Mouse (Mus musculus): ENCODE results near the gene Pde8a.

Pde8a gene

GRCm38 (mm10) chr7:81272908-81273307 is 59.5 kb downstream of the Pde8a start:
- DNase-seq (ENCODE audit: low read depth, low spot score), result no peak

- DNase-seq (ENCODE audit: low read depth, low spot score), result no peak
Observed at GRCm38 (mm10) chr7:81278966-81279365, 65.6 kb downstream of the Pde8a start.

- DNase-seq (ENCODE audit: low read depth, low spot score), result no peak
Observed at GRCm38 (mm10) chr7:81281240-81281639, 67.8 kb downstream of the Pde8a start.

- DNase-seq (ENCODE audit: low read depth, low spot score), result no peak
Observed at GRCm38 (mm10) chr7:81286456-81286855, 73.1 kb downstream of the Pde8a start.

GRCm38 (mm10) chr7:81286946-81287345 is 73.5 kb downstream of the Pde8a start:
- DNase-seq (ENCODE audit: low read depth, low spot score), result no peak

- DNase-seq (ENCODE audit: low read depth, low spot score), result no peak
Observed at GRCm38 (mm10) chr7:81295169-81295568, 81.8 kb downstream of the Pde8a start.

GRCm38 (mm10) chr7:81298206-81298605 is 84.8 kb downstream of the Pde8a start:
- DNase-seq (ENCODE audit: low read depth, low spot score), result no peak

GRCm38 (mm10) chr7:81301323-81301722 is 87.9 kb downstream of the Pde8a start:
- DNase-seq (ENCODE audit: low read depth, low spot score), result no peak

GRCm38 (mm10) chr7:81303682-81304081 is 90.3 kb downstream of the Pde8a start:
- no peak for DNase-seq (ENCODE audit: low read depth, low spot score)

- no peak for DNase-seq (ENCODE audit: low read depth, low spot score)
Observed at GRCm38 (mm10) chr7:81304100-81304499, 90.7 kb downstream of the Pde8a start.

GRCm38 (mm10) chr7:81304675-81305074 is 91.3 kb downstream of the Pde8a start:
- DNase-seq (ENCODE audit: low read depth, low spot score), result no peak

- DNase-seq (ENCODE audit: low read depth, low spot score), result no peak
Observed at GRCm38 (mm10) chr7:81307735-81308134, 94.3 kb downstream of the Pde8a start.

GRCm38 (mm10) chr7:81309247-81309646 is 95.9 kb downstream of the Pde8a start:
- no peak for DNase-seq (ENCODE audit: low read depth, low spot score)

GRCm38 (mm10) chr7:81311130-81311529 is 97.7 kb downstream of the Pde8a start:
- DNase-seq (ENCODE audit: low read depth, low spot score), result no peak

- no peak for DNase-seq (ENCODE audit: low read depth, low spot score)
Observed at GRCm38 (mm10) chr7:81311581-81311980, 98.2 kb downstream of the Pde8a start.

GRCm38 (mm10) chr7:81315583-81315982 is 102.2 kb downstream of the Pde8a start:
- no peak for DNase-seq (ENCODE audit: low read depth, low spot score)

- DNase-seq (ENCODE audit: low read depth, low spot score), result no peak
Observed at GRCm38 (mm10) chr7:81319749-81320148, 106.4 kb downstream of the Pde8a start.

- DNase-seq (ENCODE audit: low read depth, low spot score), result no peak
Observed at GRCm38 (mm10) chr7:81321776-81322175, 108.4 kb downstream of the Pde8a start.

GRCm38 (mm10) chr7:81326043-81326442 is 112.6 kb downstream of the Pde8a start:
- no peak for DNase-seq (ENCODE audit: low read depth, low spot score)

GRCm38 (mm10) chr7:81326859-81327258 is 113.5 kb downstream of the Pde8a start:
- DNase-seq (ENCODE audit: low read depth, low spot score), result no peak

- DNase-seq (ENCODE audit: low read depth, low spot score), result no peak
Observed at GRCm38 (mm10) chr7:81327661-81328060, 114.3 kb downstream of the Pde8a start.

GRCm38 (mm10) chr7:81330767-81331166 is 117.4 kb downstream of the Pde8a start:
- no peak for DNase-seq (ENCODE audit: low read depth, low spot score)

- DNase-seq (ENCODE audit: low read depth, low spot score), result no peak
Observed at GRCm38 (mm10) chr7:81331851-81332250, 118.5 kb downstream of the Pde8a start.

- no peak for DNase-seq (ENCODE audit: low read depth, low spot score)
Observed at GRCm38 (mm10) chr7:81335705-81336431, 122.5 kb downstream of the Pde8a start.

All from retina, postnatal 7 days (tissue).